Mouse (Mus musculus) C2C12 (cell line): ENCODE data around the gene Plcxd1.

Experiments
- CTCF ChIP-seq: IDR thresholded peaks from one replicate; pipeline ENCODE4 v1.5.1; 2011; ENCODE audit not compliant: control insufficient read depth, insufficient read depth, insufficient read length
- FOSL1 ChIP-seq: IDR thresholded peaks from one replicate; pipeline ENCODE4 v1.8.0; 2011; ENCODE audit warnings: mild to moderate bottlenecking, low read length; ENCODE audit not compliant: poor library complexity, insufficient read depth, severe bottlenecking
- MAX ChIP-seq: IDR thresholded peaks from one replicate; pipeline ENCODE4 v1.6.1; 2011; ENCODE audit warnings: mild to moderate bottlenecking, control low read depth
- MYOD1 ChIP-seq: IDR thresholded peaks from one replicate; pipeline ENCODE4 v1.6.1; 2011; ENCODE audit warnings: low read depth; ENCODE audit not compliant: control insufficient read depth, insufficient read length
- MYOG ChIP-seq: IDR thresholded peaks from one replicate; pipeline ENCODE4 v1.6.1; 2011; ENCODE audit not compliant: control insufficient read depth, insufficient read length; ENCODE audit errors: extremely low read depth
- USF1 ChIP-seq: IDR thresholded peaks from one replicate; pipeline ENCODE4 v1.6.1; 2011; ENCODE audit warnings: low read depth, mild to moderate bottlenecking, control low read depth, moderate library complexity

DNA sequence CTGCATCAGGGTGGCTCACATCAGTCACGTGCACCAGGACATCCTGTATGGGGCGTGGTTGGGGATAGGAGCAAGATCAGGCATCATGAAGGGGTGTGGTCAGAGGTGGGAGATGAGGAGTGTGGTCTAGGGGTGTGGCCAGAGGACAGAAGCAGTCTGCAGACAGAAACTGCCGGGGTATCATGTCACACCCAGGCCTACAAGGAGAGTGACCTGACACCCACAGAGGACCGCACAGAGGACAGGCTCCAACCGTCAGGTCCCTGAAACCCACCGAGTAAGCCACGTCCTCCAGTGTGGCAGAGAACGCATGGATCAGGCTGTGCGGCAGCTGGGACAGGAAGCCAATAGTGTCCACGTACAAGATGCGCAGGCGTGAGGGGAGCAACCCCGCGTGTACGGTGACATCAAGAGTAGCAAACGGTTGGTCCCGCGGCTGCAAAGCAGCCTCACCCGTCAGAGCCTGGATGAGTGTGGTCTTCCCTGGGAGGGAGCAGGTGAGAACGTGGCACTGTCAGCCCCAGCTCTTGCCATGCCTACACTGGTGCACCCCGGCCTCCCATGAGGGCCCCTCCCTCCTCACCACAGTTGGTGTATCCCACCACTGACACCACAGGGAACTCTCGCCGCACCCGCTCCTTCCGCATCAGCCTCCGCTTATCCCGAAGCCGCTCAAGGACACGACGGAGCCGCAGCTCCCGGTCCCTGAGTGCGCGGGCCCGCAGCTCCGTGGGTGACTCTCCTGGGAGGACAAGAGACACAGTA lies 5.0 kb downstream of the Plcxd1 start:
- TF ChIP-seq MAX (no peak), FOSL1 (no peak), CTCF (no peak), USF1 (no peak), MYOD1 (no peak), MYOG (no peak)
